Mouse (Mus musculus): ENCODE measurements around the gene 1110051M20Rik. TPM values are rescaled to one million over a fixed set of nuclear protein-coding genes. Genes with fewer than 3 reads are reported as not detected.

Gene 1110051M20Rik
- total and polyA plus RNA-seq, 3 experiments, result 21.1 to 34.0 (median 26.2) TPM

DNA sequence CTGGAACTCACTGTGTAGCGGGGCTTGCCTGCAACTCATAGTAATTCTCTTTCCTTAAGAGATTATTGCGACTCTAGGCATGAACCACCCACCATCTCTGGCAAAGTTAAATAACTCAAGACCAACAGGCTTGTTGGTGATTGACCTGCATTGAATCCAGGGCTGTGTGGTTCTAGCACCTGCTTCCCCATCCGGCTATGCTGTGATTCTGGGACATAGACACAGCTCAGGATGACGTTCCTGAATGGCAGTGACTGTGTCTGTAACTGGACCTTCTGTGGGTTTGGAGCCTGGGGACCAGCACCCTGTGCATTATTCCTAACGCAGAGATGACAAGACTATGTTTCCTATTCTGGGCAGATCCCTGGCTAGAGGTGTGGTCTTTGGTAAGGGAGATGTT is 148.6 kb downstream of the 1110051M20Rik start:
- Histone ChIP-seq H3K27ac (ENCODE audit: insufficient read depth, low read depth) (no peak overlapping the region), H3K36me3 (replicated peaks in 1 of 2; ENCODE audit: control insufficient read depth in 1 of 2, insufficient read depth in 1 of 2, low read length in 1 of 2) (peaks cover 0 to 3% of the 10 kb centered on the region in 2 experiments), H3K4me3 (replicated peaks in 1 of 3; ENCODE audit: low read depth in 2 of 3, low read length in 2 of 3, poor library complexity in 1 of 3) (no peak overlapping the region), H3K27me3 (replicated peaks) (no peaks in the 10 kb centered on the region), H3K9ac (ENCODE audit: insufficient read depth, low read depth) (no peak overlapping the region), H3K4me1 (ENCODE audit: control insufficient read depth in 1 of 2, insufficient read depth in 2 of 2) (no peaks in the 10 kb centered on the region), H3K9me3 (replicated peaks; ENCODE audit: low read length) (no peaks in the 10 kb centered on the region), H3K4me2 (ENCODE audit: insufficient read depth, low read depth, poor library complexity, severe bottlenecking) (no peak overlapping the region), H3K79me2 (replicated peaks; ENCODE audit: control insufficient read depth, extremely low read depth, insufficient read depth, poor library complexity, severe bottlenecking) (no peaks in the 10 kb centered on the region)
- in situ Hi-C loops (cut with MboI; ENCODE audit: low pct_ligation_motif_present, low pct_unique_long_range_greater_than_20kb, low sequenced_read_pairs), result no loop called here
- no peak for DNase-seq (ENCODE audit: extremely low read depth)
- no peak for TF ChIP-seq JUND (conservative IDR thresholded peaks at IDR 0.05; ENCODE audit: low read depth, low read length)
- no peak for TF ChIP-seq E2F4 (IDR thresholded peaks at IDR 0.05; ENCODE audit: insufficient replicate concordance, low read depth, low read length)
- no peak for TF ChIP-seq GABPA (IDR thresholded peaks at IDR 0.05; ENCODE audit: insufficient replicate concordance, low read depth, low read length)
- no peak for TF ChIP-seq MYC (IDR thresholded peaks at IDR 0.05; ENCODE audit: low read depth, low read length)
- no peak for TF ChIP-seq MXI1 (IDR thresholded peaks at IDR 0.05; ENCODE audit: low read depth, low read length)
- no peak for TF ChIP-seq IRF4 (IDR thresholded peaks at IDR 0.05; ENCODE audit: low read depth, low read length)
- no peak for TF ChIP-seq USF1 (IDR thresholded peaks at IDR 0.05; ENCODE audit: low read depth, low read length)
- TF ChIP-seq ZKSCAN1 (IDR thresholded peaks at IDR 0.05; ENCODE audit: borderline replicate concordance, low read depth, low read length), result no peak
- TF ChIP-seq PAX5 (IDR thresholded peaks at IDR 0.05; ENCODE audit: low read length), result no peak
- TF ChIP-seq EP300 (IDR thresholded peaks at IDR 0.05; ENCODE audit: low read length), result no peak
- TF ChIP-seq CTCF (conservative IDR thresholded peaks at IDR 0.05 in 1 of 2, IDR thresholded peaks at IDR 0.05 in 1 of 2; ENCODE audit: low read depth in 2 of 2, low read length in 2 of 2), result no peak
- dilution Hi-C loops (cut with MboI; ENCODE audit: extremely low pct_ligation_motif_present, extremely low pct_unique_long_range_greater_than_20kb, low sequenced_read_pairs), result no loop called here

DNA sequence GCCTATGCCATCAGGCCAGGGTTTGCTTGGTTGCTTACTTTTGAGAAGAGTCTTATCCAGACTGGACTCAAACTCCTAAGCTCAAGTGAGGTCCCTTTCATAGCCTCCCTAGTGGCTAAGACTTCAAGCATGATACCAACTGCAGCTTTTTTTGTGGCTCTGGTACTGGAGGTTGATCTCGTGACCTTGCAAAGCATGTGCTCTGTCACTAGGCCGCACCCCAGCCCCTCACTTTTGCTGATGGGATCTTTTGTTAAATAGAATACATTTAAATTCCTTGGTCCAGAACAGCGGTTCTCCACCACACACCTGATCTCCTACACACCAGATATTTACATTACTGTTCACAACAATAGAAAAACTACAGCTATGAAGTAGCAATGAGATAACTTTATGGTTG is 150.3 kb downstream of the 1110051M20Rik start:
- Histone ChIP-seq H3K36me3 (replicated peaks in 1 of 2; ENCODE audit: control insufficient read depth in 1 of 2, insufficient read depth in 1 of 2, low read length in 1 of 2) (peaks cover 0 to 5% of the 10 kb centered on the region in 2 experiments), H3K9ac (ENCODE audit: insufficient read depth, low read depth) (no peak overlapping the region), H3K4me1 (ENCODE audit: control insufficient read depth in 1 of 2, insufficient read depth in 2 of 2) (no peaks in the 10 kb centered on the region), H3K4me2 (ENCODE audit: insufficient read depth, low read depth, poor library complexity, severe bottlenecking) (no peak overlapping the region), H3K4me3 (replicated peaks in 1 of 3; ENCODE audit: low read depth in 2 of 3, low read length in 2 of 3, poor library complexity in 1 of 3) (no peak overlapping the region), H3K27me3 (replicated peaks) (no peaks in the 10 kb centered on the region), H3K9me3 (replicated peaks; ENCODE audit: low read length) (no peaks in the 10 kb centered on the region), H3K27ac (ENCODE audit: insufficient read depth, low read depth) (no peak overlapping the region), H3K79me2 (replicated peaks; ENCODE audit: control insufficient read depth, extremely low read depth, insufficient read depth, poor library complexity, severe bottlenecking) (no peaks in the 10 kb centered on the region)
- no peak for DNase-seq (ENCODE audit: extremely low read depth)
- TF ChIP-seq UBTF (IDR thresholded peaks at IDR 0.05; ENCODE audit: low read depth, low read length), result no peak
- TF ChIP-seq MEF2A (IDR thresholded peaks at IDR 0.05; ENCODE audit: borderline replicate concordance, low read depth, low read length), result no peak
- TF ChIP-seq NRF1 (IDR thresholded peaks at IDR 0.05; ENCODE audit: low read depth, low read length), result no peak
- TF ChIP-seq EP300 (IDR thresholded peaks at IDR 0.05; ENCODE audit: low read length), result no peak
- no peak for TF ChIP-seq NELFE (IDR thresholded peaks at IDR 0.05; ENCODE audit: low read depth, low read length)
- TF ChIP-seq ZKSCAN1 (IDR thresholded peaks at IDR 0.05; ENCODE audit: borderline replicate concordance, low read depth, low read length), result no peak
- no peak for TF ChIP-seq TCF12 (IDR thresholded peaks at IDR 0.05; ENCODE audit: low read depth, low read length)
- TF ChIP-seq ETS1 (conservative IDR thresholded peaks at IDR 0.05; ENCODE audit: low read depth, low read length), result no peak
- TF ChIP-seq HCFC1 (IDR thresholded peaks at IDR 0.05; ENCODE audit: low read depth, low read length), result no peak
- no peak for TF ChIP-seq GABPA (IDR thresholded peaks at IDR 0.05; ENCODE audit: insufficient replicate concordance, low read depth, low read length)
- TF ChIP-seq ELF1 (IDR thresholded peaks at IDR 0.05; ENCODE audit: low read depth, low read length), result no peak
- no peak for TF ChIP-seq TBP (conservative IDR thresholded peaks at IDR 0.05; ENCODE audit: low read depth, low read length)
- no peak for TF ChIP-seq SIN3A (IDR thresholded peaks at IDR 0.05; ENCODE audit: low read length)
- no peak for TF ChIP-seq BHLHE40 (IDR thresholded peaks at IDR 0.05; ENCODE audit: low read depth, low read length)
- no peak for TF ChIP-seq JUN (IDR thresholded peaks at IDR 0.05; ENCODE audit: insufficient read depth, low read depth, low read length)
- TF ChIP-seq MYC (IDR thresholded peaks at IDR 0.05; ENCODE audit: low read depth, low read length), result no peak
- TF ChIP-seq MAX (IDR thresholded peaks at IDR 0.05; ENCODE audit: low read length), result no peak
- dilution Hi-C loops (cut with MboI; ENCODE audit: extremely low pct_ligation_motif_present, extremely low pct_unique_long_range_greater_than_20kb, low sequenced_read_pairs) (no loop called here), in situ Hi-C loops (cut with MboI; ENCODE audit: low pct_ligation_motif_present, low pct_unique_long_range_greater_than_20kb, low sequenced_read_pairs) (no loop called here)
